Mouse (Mus musculus) brain, embryonic 18.5 days (tissue): ENCODE measurements around the gene Ifi35.
"Not testable (repeated sequence)": the region's sequence is repeated elsewhere in the genome, so short reads cannot be mapped to it uniquely, and the experiment has no call there.

Experiments
- DNase-seq: peaks from one replicate; pipeline ENCODE4 v3.0.0-alpha.2; 2012; ENCODE audit warnings: low read depth, low spot score

The Ifi35 gene

GRCm38 (mm10) chr11:101468731-101469130 lies 20.5 kb downstream of the Ifi35 start:
- no peak for DNase-seq

GRCm38 (mm10) chr11:101469155-101469554 lies 20.9 kb downstream of the Ifi35 start:
- DNase-seq, result no peak

- no peak for DNase-seq
Measured at GRCm38 (mm10) chr11:101470206-101470605, 22.0 kb downstream of the Ifi35 start.

- no peak for DNase-seq
Measured at GRCm38 (mm10) chr11:101471926-101472325, 23.7 kb downstream of the Ifi35 start.

GRCm38 (mm10) chr11:101472336-101472735 lies 24.1 kb downstream of the Ifi35 start:
- DNase-seq, result no peak

- DNase-seq, result not testable (repeated sequence)
Measured at GRCm38 (mm10) chr11:101473686-101474085, 25.5 kb downstream of the Ifi35 start.

GRCm38 (mm10) chr11:101474298-101474697 lies 26.1 kb downstream of the Ifi35 start:
- no peak for DNase-seq

- DNase-seq, result not testable (repeated sequence)
Measured at GRCm38 (mm10) chr11:101476361-101476760, 28.2 kb downstream of the Ifi35 start.

- no peak for DNase-seq
Measured at GRCm38 (mm10) chr11:101477194-101477551, 29.0 kb downstream of the Ifi35 start.

- peak; percentile 50 for DNase-seq
Measured at GRCm38 (mm10) chr11:101477552-101478211, 29.5 kb downstream of the Ifi35 start.

- no peak for DNase-seq
Measured at GRCm38 (mm10) chr11:101479171-101479635, 31.0 kb downstream of the Ifi35 start.

GRCm38 (mm10) chr11:101480912-101481311 lies 32.7 kb downstream of the Ifi35 start:
- DNase-seq, result no peak

- no peak for DNase-seq
Measured at GRCm38 (mm10) chr11:101483804-101484203, 35.6 kb downstream of the Ifi35 start.

GRCm38 (mm10) chr11:101484245-101484644 lies 36.0 kb downstream of the Ifi35 start:
- DNase-seq, result no peak

GRCm38 (mm10) chr11:101484814-101485213 lies 36.6 kb downstream of the Ifi35 start:
- no peak for DNase-seq

GRCm38 (mm10) chr11:101485509-101486028 lies 37.4 kb downstream of the Ifi35 start:
- DNase-seq, result no peak

GRCm38 (mm10) chr11:101486126-101486525 lies 37.9 kb downstream of the Ifi35 start:
- DNase-seq, result no peak

- DNase-seq, result no peak
Measured at GRCm38 (mm10) chr11:101506269-101506780, 58.1 kb downstream of the Ifi35 start.

- DNase-seq, result no peak
Measured at GRCm38 (mm10) chr11:101507090-101507489, 58.9 kb downstream of the Ifi35 start.
